Mouse (Mus musculus) cerebellum, adult 2 months (tissue): ENCODE results near the gene Catsperz.

Experiments
- CTCF ChIP-seq: fragments of 200-500 bp; IDR thresholded peaks from 2 replicates; pipeline ENCODE4 v1.5.1; 2011; ENCODE audit warnings: low read depth, mild to moderate bottlenecking, control low read depth, low read length, moderate library complexity, borderline replicate concordance; ENCODE audit not compliant: insufficient read depth
- POLR2A ChIP-seq: fragments of 200-500 bp; IDR thresholded peaks from 2 replicates; pipeline ENCODE4 v1.6.1; 2011; ENCODE audit warnings: low read length, control low read depth, borderline replicate concordance; ENCODE audit not compliant: insufficient read depth

DNA sequence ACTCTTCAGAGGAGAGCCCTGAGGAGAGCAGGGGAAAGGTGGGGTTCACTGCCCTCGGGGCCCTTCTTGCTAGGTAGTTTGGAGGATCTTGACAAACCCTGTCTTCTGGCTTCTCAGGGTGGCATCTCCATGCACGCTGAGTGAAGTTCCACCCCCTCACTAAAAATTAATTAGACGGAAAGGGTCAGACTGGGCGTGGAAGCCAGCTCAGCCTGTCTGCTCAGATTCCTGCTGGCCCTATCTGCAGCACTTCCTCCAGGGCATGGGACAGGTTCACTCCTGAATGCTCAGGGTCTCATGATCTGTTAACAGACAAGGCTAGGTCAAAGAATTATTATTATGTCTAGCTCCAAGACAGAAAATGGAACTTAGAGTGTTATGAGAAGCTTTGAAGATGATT is 32.7 kb downstream of the Catsperz start:
- no peak for TF ChIP-seq CTCF
- TF ChIP-seq POLR2A: no peak
